Mouse (Mus musculus) splenic B cell, adult 2 months (primary cell): ENCODE results near the gene 2210016L21Rik.

ENCODE experiments used
- DNase-seq: peaks from one replicate; pipeline ENCODE4 v3.0.0-alpha.2; 2011; ENCODE audit warnings: low read depth, low spot score
- H3K27me3 ChIP-seq: 2 replicates; pipeline ENCODE4 v1.6.1; 2012; ENCODE audit warnings: mild to moderate bottlenecking, low read length, moderate library complexity, mixed read lengths; ENCODE audit not compliant: control insufficient read depth, poor library complexity, insufficient read depth, severe bottlenecking
- H3K36me3 ChIP-seq: 2 replicates; pipeline ENCODE4 v1.6.1; 2012; ENCODE audit warnings: mild to moderate bottlenecking, low read length, moderate library complexity, mixed read lengths; ENCODE audit not compliant: control insufficient read depth, poor library complexity, insufficient read depth, severe bottlenecking

The 2210016L21Rik gene

GRCm38 (mm10) chr5:114979250-114980121 is 37.5 kb downstream of the 2210016L21Rik start:
- H3K27me3 ChIP-seq, result no peaks in the 10 kb centered on the region
- peak; percentile 75 for DNase-seq
- no peaks in the 10 kb centered on the region for H3K36me3 ChIP-seq

GRCm38 (mm10) chr5:114980122-114980748 is 38.3 kb downstream of the 2210016L21Rik start:
- no peak for DNase-seq
- H3K27me3 ChIP-seq, result no peaks in the 10 kb centered on the region
- H3K36me3 ChIP-seq, result no peaks in the 10 kb centered on the region

- Histone ChIP-seq H3K27me3 (no peaks in the 10 kb centered on the region), H3K36me3 (no peaks in the 10 kb centered on the region)
- no peak for DNase-seq
Observed at GRCm38 (mm10) chr5:114982001-114982400, 40.0 kb downstream of the 2210016L21Rik start.

- no peak for DNase-seq
- Histone ChIP-seq H3K36me3 (no peaks in the 10 kb centered on the region), H3K27me3 (no peaks in the 10 kb centered on the region)
Observed at GRCm38 (mm10) chr5:114985074-114985473, 43.1 kb downstream of the 2210016L21Rik start.

GRCm38 (mm10) chr5:114996447-114996846 is 54.5 kb downstream of the 2210016L21Rik start:
- no peaks in the 10 kb centered on the region for H3K27me3 ChIP-seq

GRCm38 (mm10) chr5:114997327-114997726 is 55.4 kb downstream of the 2210016L21Rik start:
- Histone ChIP-seq H3K36me3 (no peaks in the 10 kb centered on the region), H3K27me3 (no peaks in the 10 kb centered on the region)
- no peak for DNase-seq

More at GRCm38 (mm10) chr5:114996447-114996846, 54.5 kb downstream of the 2210016L21Rik start:
- DNase-seq, result no peak
- no peaks in the 10 kb centered on the region for H3K36me3 ChIP-seq
